Mouse (Mus musculus): Measurements from ENCODE around the gene Map3k12.
A peak's percentile ranks its signal among the peaks of the same experiment; 100 is the strongest.

The Map3k12 gene

GRCm38 (mm10) chr15:102503447-102503846 lies 13.4 kb downstream of the Map3k12 start, which contains the start of gene Gm10337:
TSS of gene Gm10337 (plus strand) at chr15:102503722.
- DNase-seq (ENCODE audit: low read depth): no peak

GRCm38 (mm10) chr15:102502254-102502840 lies 14.5 kb downstream of the Map3k12 start:
- no peak for DNase-seq (ENCODE audit: low read depth)

- no peak for DNase-seq (ENCODE audit: low read depth)
Measured at GRCm38 (mm10) chr15:102501084-102501814, 15.6 kb downstream of the Map3k12 start.

GRCm38 (mm10) chr15:102500479-102500878 lies 16.4 kb downstream of the Map3k12 start:
- DNase-seq (ENCODE audit: low read depth): no peak

- DNase-seq (ENCODE audit: low read depth): no peak
Measured at GRCm38 (mm10) chr15:102499851-102500250, 17.0 kb downstream of the Map3k12 start.

GRCm38 (mm10) chr15:102499370-102499769 lies 17.5 kb downstream of the Map3k12 start:
- DNase-seq (ENCODE audit: low read depth): no peak

GRCm38 (mm10) chr15:102498322-102498721 lies 18.5 kb downstream of the Map3k12 start:
- no peak for DNase-seq (ENCODE audit: low read depth)

- no peak for DNase-seq (ENCODE audit: low read depth)
Measured at GRCm38 (mm10) chr15:102487664-102488063, 29.2 kb downstream of the Map3k12 start.

GRCm38 (mm10) chr15:102485853-102486252 lies 31.0 kb downstream of the Map3k12 start:
- DNase-seq (ENCODE audit: low read depth): no peak

- DNase-seq (ENCODE audit: low read depth): no peak
Measured at GRCm38 (mm10) chr15:102483136-102483535, 33.7 kb downstream of the Map3k12 start.

GRCm38 (mm10) chr15:102474520-102474919 lies 42.3 kb downstream of the Map3k12 start:
- DNase-seq (ENCODE audit: low read depth): no peak

GRCm38 (mm10) chr15:102473246-102473645 lies 43.6 kb downstream of the Map3k12 start:
- no peak for DNase-seq (ENCODE audit: low read depth)

- DNase-seq (ENCODE audit: low read depth): no peak
Measured at GRCm38 (mm10) chr15:102471727-102472126, 45.1 kb downstream of the Map3k12 start.

GRCm38 (mm10) chr15:102471295-102471645 lies 45.6 kb downstream of the Map3k12 start:
- DNase-seq (ENCODE audit: low read depth): no peak

GRCm38 (mm10) chr15:102470605-102471294 lies 46.1 kb downstream of the Map3k12 start:
- peak; percentile 90 for DNase-seq (ENCODE audit: low read depth)

GRCm38 (mm10) chr15:102470183-102470604 lies 46.7 kb downstream of the Map3k12 start, which contains the start of gene Pcbp2:
TSS of gene Pcbp2 (plus strand) at chr15:102470539.
- peak; percentile 96 for DNase-seq (ENCODE audit: low read depth)

- DNase-seq (ENCODE audit: low read depth): no peak
Measured at GRCm38 (mm10) chr15:102468675-102469370, 48.0 kb downstream of the Map3k12 start.

GRCm38 (mm10) chr15:102463666-102464065 lies 53.2 kb downstream of the Map3k12 start:
- DNase-seq (ENCODE audit: low read depth): peak; percentile 69

GRCm38 (mm10) chr15:102461430-102462075 lies 55.3 kb downstream of the Map3k12 start:
- no peak for DNase-seq (ENCODE audit: low read depth)

- DNase-seq (ENCODE audit: low read depth): no peak
Measured at GRCm38 (mm10) chr15:102460971-102461370, 55.9 kb downstream of the Map3k12 start.

- DNase-seq (ENCODE audit: low read depth): no peak
Measured at GRCm38 (mm10) chr15:102460409-102460808, 56.5 kb downstream of the Map3k12 start.

GRCm38 (mm10) chr15:102459847-102460246 lies 57.0 kb downstream of the Map3k12 start:
- peak; percentile 27 for DNase-seq (ENCODE audit: low read depth)

Data from naive thymus-derived CD4-positive, alpha-beta T cell, adult 2 months (primary cell).